Mouse (Mus musculus) cortical plate, adult 2 months (tissue): ENCODE data around the gene B3gntl1.
A peak's percentile ranks its signal among the peaks of the same experiment; 100 is the strongest.

ENCODE experiments used
- CTCF ChIP-seq: fragments of 200-500 bp; IDR thresholded peaks from 2 replicates; pipeline ENCODE4 v1.5.1; 2011; ENCODE audit warnings: mild to moderate bottlenecking, control low read depth, low read length; ENCODE audit not compliant: insufficient read depth; ENCODE audit errors: extremely low read depth
- POLR2A ChIP-seq: fragments of 200-500 bp; IDR thresholded peaks from 2 replicates; pipeline ENCODE4 v1.6.1; 2011; ENCODE audit warnings: mild to moderate bottlenecking, low read length, control low read depth; ENCODE audit not compliant: insufficient read depth; ENCODE audit errors: extremely low read depth

DNA sequence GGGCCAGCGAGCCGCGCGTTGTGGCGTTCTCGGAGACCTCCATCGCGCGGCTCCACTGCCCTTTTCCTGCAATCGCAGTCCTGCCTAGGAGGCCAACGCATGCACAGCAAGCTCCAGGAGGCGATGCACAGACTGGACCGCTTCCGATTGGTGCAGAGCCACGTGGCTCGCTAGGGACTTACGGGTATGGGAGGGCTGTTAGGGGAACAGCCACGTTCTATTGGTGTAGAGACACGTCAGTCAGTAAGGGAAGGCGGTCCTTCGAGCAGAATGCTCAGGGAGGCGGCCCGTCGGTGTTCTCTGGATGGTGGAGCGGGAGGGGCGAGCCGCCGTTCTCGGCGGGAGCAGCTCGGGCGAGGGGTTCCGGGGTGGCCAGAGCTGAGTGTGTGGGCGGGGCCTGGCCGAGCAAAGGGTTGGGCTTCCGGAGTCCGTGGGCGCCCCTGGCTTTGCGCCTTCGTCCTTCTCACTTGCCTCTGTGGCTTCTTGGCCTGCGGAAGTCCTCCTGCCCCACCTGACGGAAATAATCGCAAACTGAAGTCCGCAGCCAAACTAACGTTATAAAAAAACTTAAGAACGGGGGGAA lies at the start of gene B3gntl1:
- TF ChIP-seq POLR2A: peak; percentile 98
- TF ChIP-seq CTCF: no peak
